Mouse (Mus musculus) neural tube, embryonic 11.5 days (tissue): Measurements from ENCODE around the gene Mia. TPM values are rescaled to one million over a fixed set of nuclear protein-coding genes. Genes with fewer than 3 reads are reported as not detected.

Experiments used
- ATAC-seq: fragments of 200-750 bp; cut with Nextera tagmentation; 2 replicates; pipeline ENCODE4 v1.8.0; 2017; ENCODE audit warnings: moderate number of reproducible peaks, mild to moderate bottlenecking, moderate TSS enrichment, moderate library complexity; ENCODE audit not compliant: insufficient read depth, low FRiP score, low TSS enrichment
- DNase-seq: peaks from one replicate; pipeline ENCODE4 v3.0.0-alpha.2; 2015; ENCODE audit warnings: low spot score
- H3K27ac ChIP-seq: fragments of 300-500 bp; sonication (generic); 2 replicates; pipeline ENCODE4 v1.5.1; 2014; ENCODE audit warnings: low read depth, mild to moderate bottlenecking, low read length
- H3K27me3 ChIP-seq: fragments of 300-500 bp; sonication (generic); 2 replicates; pipeline ENCODE4 v1.6.1; 2014; ENCODE audit warnings: mild to moderate bottlenecking, low read length, mixed read lengths; ENCODE audit not compliant: control insufficient read depth, insufficient read depth
- H3K36me3 ChIP-seq: fragments of 300-500 bp; sonication (generic); 2 replicates; pipeline ENCODE4 v1.6.1; 2014; ENCODE audit warnings: mild to moderate bottlenecking, low read length, moderate library complexity, mixed read lengths; ENCODE audit not compliant: control insufficient read depth, insufficient read depth
- H3K4me1 ChIP-seq: fragments of 300-500 bp; sonication (generic); 2 replicates; pipeline ENCODE4 v1.6.1; 2014; ENCODE audit warnings: low read length, mixed read lengths; ENCODE audit not compliant: control insufficient read depth, insufficient read depth
- H3K4me2 ChIP-seq: fragments of 300-500 bp; sonication (generic); 2 replicates; pipeline ENCODE4 v1.6.1; 2014; ENCODE audit warnings: low read depth, mild to moderate bottlenecking, moderate library complexity
- H3K4me3 ChIP-seq: fragments of 300-500 bp; sonication (generic); 2 replicates; pipeline ENCODE4 v1.5.1; 2014; ENCODE audit warnings: low read depth, low read length
- H3K9ac ChIP-seq: fragments of 300-500 bp; sonication (generic); 2 replicates; pipeline ENCODE4 v1.6.1; 2014; ENCODE audit warnings: mild to moderate bottlenecking, low read length
- H3K9me3 ChIP-seq: fragments of 300-500 bp; sonication (generic); 2 replicates; pipeline ENCODE4 v1.6.1; 2016; ENCODE audit warnings: low read length; ENCODE audit not compliant: control insufficient read depth
- WGBS: fragments of 180-500 bp; shearing (Covaris S2); extraction: QIAGEN DNeasy Blood & Tissue Kit; methylation state at CpG from one replicate; pipeline ENCODE4 v1.1.7; 2014; 5-methylcytosine and 5-hydroxymethylcytosine counted together
- polyA plus RNA-seq: library from polyadenylated mRNA; unstranded; fragments of >200 nt; fragmentation: Nextera tagmentation; extraction: Ambion mirVana; gene quantifications from 2 replicates; pipeline ENCODE4 v1.2.1, GENCODE M21; 2014

Mia gene
- polyA plus RNA-seq, 1 experiment from 2014 or later, result 0.60 TPM

DNA sequence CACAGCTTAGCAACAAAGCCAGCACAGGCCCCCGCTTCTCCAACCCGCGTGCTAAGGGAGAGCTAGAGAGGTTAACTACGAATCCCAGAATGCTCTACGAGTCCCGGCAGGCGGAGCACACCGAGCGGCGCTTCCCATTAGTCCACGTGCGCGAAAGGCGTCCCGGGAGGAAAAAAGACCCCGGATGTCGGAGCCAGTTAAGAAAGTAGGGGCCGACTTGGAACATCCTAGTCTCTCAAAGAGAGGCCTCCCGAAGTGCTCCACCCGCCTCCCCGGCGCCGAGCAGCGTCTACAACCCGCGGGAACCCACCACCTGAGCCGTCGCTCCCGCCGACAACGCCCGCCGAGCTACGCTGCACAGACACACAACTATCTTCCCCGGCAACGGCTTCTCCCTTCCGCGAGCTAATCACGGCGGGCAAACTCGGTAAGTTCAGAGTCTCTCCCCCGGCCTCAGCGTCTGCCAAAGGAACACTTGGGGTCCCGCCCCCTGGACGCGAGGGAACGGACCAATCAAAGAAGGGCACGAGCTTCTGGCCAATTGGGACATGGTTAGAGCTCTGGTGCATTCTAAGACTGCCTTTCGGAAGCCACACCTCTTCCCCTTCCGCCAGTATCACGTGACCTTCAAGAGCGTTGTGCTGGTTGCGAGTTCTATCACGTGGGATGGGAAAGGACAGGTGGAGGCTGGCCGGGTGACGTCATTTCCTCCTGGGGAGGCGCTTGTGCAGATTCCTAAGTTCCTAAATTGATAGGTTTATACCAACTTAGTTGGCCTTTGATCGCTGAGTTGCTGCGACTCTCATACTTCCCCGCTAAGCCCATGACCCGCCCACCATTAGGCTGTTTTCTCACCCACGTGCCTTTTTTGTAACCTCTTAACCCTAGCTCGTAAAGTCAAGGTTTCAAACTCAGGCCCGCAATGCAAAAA lies 15.0 kb upstream of the Mia start, which contains the start of the genes BC024978 and Snrpa:
BC024978 (plus strand) TSS at position 101 of the 931 bp plus-strand sequence.
Snrpa (minus strand) TSS at position 591 of the 931 bp plus-strand sequence.
- Histone ChIP-seq H3K36me3 (peaks cover 21% of the 10 kb centered on the region), H3K27ac (peak within 1 kb of the TSS; percentile 93), H3K4me1 (peaks cover 4% of the 10 kb centered on the region), H3K4me3 (peak within 1 kb of the TSS; percentile 63), H3K9me3 (no peaks in the 10 kb centered on the region), H3K27me3 (no peaks in the 10 kb centered on the region), H3K4me2 (peak within 1 kb of the TSS; percentile 77), H3K9ac (peak within 1 kb of the TSS; percentile 77)
- ATAC-seq (peak; percentile 99), DNase-seq (peak; percentile 94)
- WGBS, result under 1% methylated on average over 64 of the region's 64 CpGs

DNA sequence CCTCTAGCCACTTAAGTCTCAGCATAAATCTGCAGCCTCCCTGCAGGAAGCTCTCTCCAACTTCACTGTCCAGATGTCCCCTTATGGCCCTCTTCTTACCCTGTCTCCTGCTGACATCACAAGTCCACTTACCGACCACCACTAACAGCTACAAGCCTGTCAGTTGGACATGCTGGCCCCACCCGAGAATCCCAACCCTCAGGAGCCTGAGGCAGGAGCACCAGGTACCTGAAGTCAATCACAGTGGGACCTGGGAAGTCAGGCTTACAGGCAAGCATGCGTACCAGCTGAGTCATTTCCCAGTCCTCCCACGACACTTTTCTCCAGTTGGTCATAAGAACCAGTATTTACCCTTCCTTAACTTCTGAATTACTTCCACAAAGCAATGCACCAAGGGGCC lies 12.8 kb upstream of the Mia start:
- no peak for DNase-seq
- H3K9ac ChIP-seq, result no peak overlapping the region
- 87% methylated on average over 4 of the region's 4 CpGs for WGBS
- H3K27me3 ChIP-seq, result no peaks in the 10 kb centered on the region
- no peak overlapping the region for H3K4me2 ChIP-seq
- peaks cover 42% of the 10 kb centered on the region for H3K36me3 ChIP-seq
- no peaks in the 10 kb centered on the region for H3K9me3 ChIP-seq
- H3K27ac ChIP-seq, result no peak overlapping the region
- no peak overlapping the region for H3K4me3 ChIP-seq
- ATAC-seq, result no peak
- H3K4me1 ChIP-seq, result peaks cover 4% of the 10 kb centered on the region

DNA sequence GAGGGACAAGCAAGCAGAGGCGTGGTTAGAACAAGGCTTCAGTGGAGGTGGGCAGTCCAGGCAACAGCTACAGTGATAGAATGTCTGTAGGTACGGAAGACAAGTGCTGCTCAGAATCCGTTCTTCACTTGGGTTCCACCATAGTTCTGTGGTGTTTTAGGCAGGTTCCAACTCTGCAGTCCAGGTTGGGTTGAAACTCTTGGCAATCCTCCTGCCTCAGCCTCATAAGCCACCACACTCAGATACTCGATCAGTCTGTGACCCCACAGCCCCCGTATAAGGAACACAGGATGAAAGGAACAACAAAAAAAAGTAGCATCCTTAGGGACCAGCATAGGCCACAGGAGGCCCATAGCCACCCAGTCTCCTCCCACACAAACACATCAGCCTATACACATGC lies 11.5 kb upstream of the Mia start:
- Histone ChIP-seq H3K27me3 (no peaks in the 10 kb centered on the region), H3K27ac (no peak overlapping the region), H3K4me3 (no peak overlapping the region), H3K4me2 (no peak overlapping the region), H3K9ac (no peak overlapping the region), H3K9me3 (no peaks in the 10 kb centered on the region), H3K36me3 (peaks cover 46% of the 10 kb centered on the region), H3K4me1 (peaks cover 4% of the 10 kb centered on the region)
- no peak for DNase-seq
- no peak for ATAC-seq
- 95% methylated on average over 5 of the region's 5 CpGs for WGBS

DNA sequence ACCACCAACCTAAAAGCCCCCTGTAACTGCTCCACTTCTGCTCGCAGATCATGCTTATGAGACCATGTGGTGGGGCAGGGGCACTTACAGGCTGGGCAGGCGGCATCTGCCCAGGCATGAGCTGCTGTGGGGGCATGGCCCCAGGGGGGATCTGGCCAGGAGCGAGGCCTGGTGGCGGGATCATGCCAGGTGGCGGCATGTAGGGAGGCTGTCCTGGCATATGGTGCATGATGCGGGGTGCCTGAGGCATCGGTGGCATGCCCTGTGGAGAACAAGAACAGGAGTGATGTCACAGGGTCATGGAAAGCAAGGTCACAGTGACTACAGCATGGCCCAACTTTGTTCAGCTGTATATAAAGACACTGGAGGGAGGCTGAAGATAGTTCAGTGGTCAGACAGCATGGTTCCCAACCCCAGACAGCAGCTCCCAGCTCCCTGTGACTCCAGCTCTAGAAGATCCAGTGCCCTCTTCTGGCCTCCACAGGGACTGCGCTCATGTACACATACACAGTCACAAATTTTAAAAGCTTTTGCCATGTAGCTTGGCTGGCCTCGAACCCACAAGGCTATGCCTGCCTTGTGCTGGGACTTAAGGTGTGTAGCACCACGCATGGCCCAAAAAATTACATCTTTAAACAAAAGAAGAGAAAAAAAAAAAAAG lies 8.4 kb upstream of the Mia start:
- no peaks in the 10 kb centered on the region for H3K9me3 ChIP-seq
- H3K27ac ChIP-seq, result no peak overlapping the region
- H3K4me1 ChIP-seq, result peaks cover under 1% of the 10 kb centered on the region
- 97% methylated on average over 10 of the region's 10 CpGs for WGBS
- peaks cover 68% of the 10 kb centered on the region for H3K36me3 ChIP-seq
- ATAC-seq, result no peak
- no peak for DNase-seq
- no peak overlapping the region for H3K9ac ChIP-seq
- no peak overlapping the region for H3K4me3 ChIP-seq
- H3K27me3 ChIP-seq, result no peaks in the 10 kb centered on the region
- H3K4me2 ChIP-seq, result no peak overlapping the region

GRCm38 (mm10) chr7:27185986-27186385 lies 5.0 kb upstream of the Mia start:
- no peak overlapping the region for H3K4me3 ChIP-seq
- no peak overlapping the region for H3K9ac ChIP-seq
- H3K36me3 ChIP-seq, result peaks cover 47% of the 10 kb centered on the region
- H3K4me1 ChIP-seq, result no peaks in the 10 kb centered on the region
- no peaks in the 10 kb centered on the region for H3K9me3 ChIP-seq
- H3K4me2 ChIP-seq, result no peak overlapping the region
- H3K27ac ChIP-seq, result no peak overlapping the region
- ATAC-seq, result no peak
- H3K27me3 ChIP-seq, result no peaks in the 10 kb centered on the region
- 92% methylated on average over 5 of the region's 5 CpGs for WGBS
- no peak for DNase-seq

GRCm38 (mm10) chr7:27184964-27185363 lies 4.0 kb upstream of the Mia start:
- Histone ChIP-seq H3K4me1 (no peaks in the 10 kb centered on the region), H3K9ac (no peak overlapping the region), H3K36me3 (peaks cover 37% of the 10 kb centered on the region), H3K27ac (no peak overlapping the region), H3K9me3 (no peaks in the 10 kb centered on the region), H3K27me3 (no peaks in the 10 kb centered on the region), H3K4me3 (no peak overlapping the region), H3K4me2 (no peak overlapping the region)
- 78% methylated on average over 3 of the region's 3 CpGs for WGBS
- DNase-seq (peak; percentile 50), ATAC-seq (no peak; the same call in 1 of the 2 replicates)

- Histone ChIP-seq H3K27ac (no peak overlapping the region), H3K4me1 (peaks cover 5% of the 10 kb centered on the region), H3K4me2 (no peak overlapping the region), H3K4me3 (no peak overlapping the region), H3K27me3 (no peaks in the 10 kb centered on the region), H3K9ac (no peak overlapping the region), H3K36me3 (peaks cover 23% of the 10 kb centered on the region), H3K9me3 (no peaks in the 10 kb centered on the region)
- DNase-seq, result no peak
- 91% methylated on average over 1 of the region's 1 CpGs for WGBS
- no peak for ATAC-seq
Observed at GRCm38 (mm10) chr7:27182498-27182897, 1.5 kb upstream of the Mia start.

- no peak for ATAC-seq
- Histone ChIP-seq H3K4me1 (peaks cover 5% of the 10 kb centered on the region), H3K36me3 (peaks cover 5% of the 10 kb centered on the region), H3K27ac (no peak overlapping the region), H3K27me3 (no peaks in the 10 kb centered on the region), H3K9ac (no peak overlapping the region), H3K4me3 (no peak overlapping the region), H3K9me3 (no peaks in the 10 kb centered on the region), H3K4me2 (no peak overlapping the region)
- DNase-seq, result peak; percentile 5
- WGBS, result 74% methylated on average over 5 of the region's 5 CpGs
Observed at GRCm38 (mm10) chr7:27180036-27180435, 921 bp downstream of the Mia start.
